Mouse (Mus musculus) small intestine, adult 2 months (tissue): ENCODE data around the gene Krt12. TPM values are rescaled to one million over a fixed set of nuclear protein-coding genes. Genes with fewer than 3 reads are reported as not detected.

ENCODE experiments used
- H3K27ac ChIP-seq: fragments of 200-500 bp; 2 replicates; pipeline ENCODE4 v1.5.1; 2012; ENCODE audit warnings: low read depth, low read length, control low read depth, inconsistent platforms; ENCODE audit not compliant: insufficient read depth
- H3K27me3 ChIP-seq: fragments of 200-500 bp; 2 replicates; pipeline ENCODE4 v1.6.1; 2012; ENCODE audit warnings: mild to moderate bottlenecking, moderate library complexity, low read length, inconsistent platforms; ENCODE audit not compliant: control insufficient read depth, insufficient read depth
- H3K36me3 ChIP-seq: fragments of 200-500 bp; 2 replicates; pipeline ENCODE4 v1.6.1; 2012; ENCODE audit warnings: mild to moderate bottlenecking, low read length, control low read depth, inconsistent platforms; ENCODE audit not compliant: control insufficient read depth, insufficient read depth
- H3K4me1 ChIP-seq: fragments of 200-500 bp; 2 replicates; pipeline ENCODE4 v1.6.1; 2012; ENCODE audit warnings: low read length, inconsistent platforms, mixed read lengths; ENCODE audit not compliant: control insufficient read depth, insufficient read depth, insufficient read length
- H3K4me3 ChIP-seq: fragments of 200-500 bp; 2 replicates; pipeline ENCODE4 v1.5.1; 2012; ENCODE audit warnings: low read depth, mild to moderate bottlenecking, control low read depth, inconsistent platforms, low read length, moderate library complexity
- CTCF ChIP-seq: fragments of 200-500 bp; IDR thresholded peaks from 2 replicates; pipeline ENCODE4 v1.5.1; 2012; ENCODE audit warnings: low read depth, mild to moderate bottlenecking, control low read depth, inconsistent platforms, low read length, moderate library complexity, mixed read lengths; ENCODE audit not compliant: insufficient replicate concordance, insufficient read length; ENCODE audit errors: extremely low read depth
- POLR2A ChIP-seq: fragments of 200-500 bp; IDR thresholded peaks from 2 replicates; pipeline ENCODE4 v1.6.1; 2012; ENCODE audit warnings: low read depth, mild to moderate bottlenecking, control low read depth, inconsistent platforms, low read length, moderate library complexity
- WGBS: fragments of 180-500 bp; shearing (Covaris S2); methylation state at CpG from one replicate; pipeline ENCODE4 v1.1.7; 2018; 5-methylcytosine and 5-hydroxymethylcytosine counted together
- polyA plus RNA-seq: library from polyadenylated mRNA; depleted of rRNA; stranded (reverse); fragments of >200 nt; gene quantifications from 2 replicates; pipeline ENCODE4 v1.2.3, GENCODE M21; 2012; rRNA removed

Krt12 gene
- polyA plus RNA-seq, 1 experiment = 9.5 TPM

DNA sequence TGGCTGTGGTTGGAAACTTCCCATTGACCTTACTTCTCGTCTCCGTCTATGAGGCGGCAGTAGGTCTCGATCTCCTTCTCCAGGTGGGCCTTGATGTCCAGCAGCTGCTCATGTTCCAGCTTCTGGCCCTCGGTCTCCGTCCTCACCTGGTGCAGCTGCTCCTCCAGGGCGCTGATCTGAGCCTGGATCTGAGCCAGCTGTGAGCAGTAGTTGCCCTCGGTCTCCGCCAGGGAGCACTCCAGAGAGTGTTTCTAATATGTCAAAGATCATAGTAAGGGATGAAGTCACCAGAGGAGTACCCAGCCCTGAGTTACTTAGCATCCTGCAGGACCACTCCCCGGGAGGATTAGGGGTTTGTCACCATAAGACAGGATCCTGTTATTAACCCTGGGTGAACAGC is 55.3 kb downstream of the Krt12 start:
- no peak for TF ChIP-seq CTCF
- no peak for TF ChIP-seq POLR2A
- no peaks in the 10 kb centered on the region for H3K4me1 ChIP-seq
- H3K27ac ChIP-seq = no peak overlapping the region
- 34% methylated on average over 10 of the region's 10 CpGs for WGBS
- no peaks in the 10 kb centered on the region for H3K36me3 ChIP-seq
- peaks cover 4% of the 10 kb centered on the region for H3K27me3 ChIP-seq
- H3K4me3 ChIP-seq = no peak overlapping the region

Other genes with a start within 250 kb of the Krt12 start
- gene Smarce1, start 191.2 kb downstream of the Krt12 start, polyA plus RNA-seq = 4.0 and 6.9 TPM in 2 replicates
- gene Krt222, start 178.2 kb downstream of the Krt12 start, polyA plus RNA-seq = 0.13 and 0.20 TPM in 2 replicates
- not detected in 2 replicates for gene Krt24, start 137.0 kb downstream of the Krt12 start, polyA plus RNA-seq
- not detected in 2 replicates for gene Krt25, start 99.3 kb downstream of the Krt12 start, polyA plus RNA-seq
- gene Krt26, start 84.3 kb downstream of the Krt12 start, polyA plus RNA-seq = not detected in 2 replicates
- not detected in 2 replicates for gene Krt27, start 71.2 kb downstream of the Krt12 start, polyA plus RNA-seq
- not detected in 2 replicates for gene Krt28, start 47.4 kb downstream of the Krt12 start, polyA plus RNA-seq
- gene Krt10, start 32.9 kb downstream of the Krt12 start, polyA plus RNA-seq = 0.15 and 0.18 TPM in 2 replicates
- 292 and 951 TPM in 2 replicates for gene Krt20, start 15.9 kb upstream of the Krt12 start, polyA plus RNA-seq
- 4.4 and 7.4 TPM in 2 replicates for gene Krt23, start 70.9 kb upstream of the Krt12 start, polyA plus RNA-seq
- gene Krt39, start 99.1 kb upstream of the Krt12 start, polyA plus RNA-seq = not detected in 2 replicates
- gene Krt40, start 120.9 kb upstream of the Krt12 start, polyA plus RNA-seq = not detected in 2 replicates
- gene Krtap3-3, start 128.6 kb upstream of the Krt12 start, polyA plus RNA-seq = not detected in 2 replicates
- gene Krtap3-2, start 134.6 kb upstream of the Krt12 start, polyA plus RNA-seq = not detected in 2 replicates
- gene Gm11939, start 137.2 kb upstream of the Krt12 start, polyA plus RNA-seq = not detected in 2 replicates
- gene Krtap3-1, start 144.4 kb upstream of the Krt12 start, polyA plus RNA-seq = 0.47 and 2.7 TPM in 2 replicates
- gene Krtap1-5, start 158.8 kb upstream of the Krt12 start, polyA plus RNA-seq = not detected in 2 replicates
- gene Krtap1-4, start 161.4 kb upstream of the Krt12 start, polyA plus RNA-seq = not detected in 2 replicates
- gene Krtap1-3, start 169.1 kb upstream of the Krt12 start, polyA plus RNA-seq = not detected in 2 replicates
- not detected in 2 replicates for gene Krtap9-3, start 175.8 kb upstream of the Krt12 start, polyA plus RNA-seq
- gene Gm11938, start 181.0 kb upstream of the Krt12 start, polyA plus RNA-seq = 1.3 TPM in 1 of 2 replicates, not detected in the other
- not detected in 2 replicates for gene Gm11937, start 187.9 kb upstream of the Krt12 start, polyA plus RNA-seq
- gene Krtap2-4, start 192.6 kb upstream of the Krt12 start, polyA plus RNA-seq = 0.29 and 1.9 TPM in 2 replicates
- 1.9 TPM in 1 of 2 replicates, not detected in the other for gene Gm11562, start 198.2 kb upstream of the Krt12 start, polyA plus RNA-seq
- gene Krtap4-1, start 206.0 kb upstream of the Krt12 start, polyA plus RNA-seq = not detected in 2 replicates
- gene Krtap4-2, start 212.8 kb upstream of the Krt12 start, polyA plus RNA-seq = not detected in 2 replicates
- gene Krtap4-7, start 221.8 kb upstream of the Krt12 start, polyA plus RNA-seq = not detected in 2 replicates
- not detected in 2 replicates for gene Gm11555, start 228.0 kb upstream of the Krt12 start, polyA plus RNA-seq
- not detected in 2 replicates for gene Gm11563, start 236.7 kb upstream of the Krt12 start, polyA plus RNA-seq
- gene Krtap4-6, start 243.7 kb upstream of the Krt12 start, polyA plus RNA-seq = not detected in 2 replicates